Mouse (Mus musculus): ENCODE results near the gene Lgmn. TPM values are rescaled to one million over a fixed set of nuclear protein-coding genes. Genes with fewer than 3 reads are reported as not detected.

Lgmn gene
- polyA plus RNA-seq, 1 experiment from 2014 or later = 95.4 TPM

GRCm38 (mm10) chr12:102416391-102416837 is 23.2 kb downstream of the Lgmn start:
- Histone ChIP-seq H3K27ac (ENCODE audit: low read depth, low read length) (no peak overlapping the region; the same call in 1 of the 2 replicates), H3K9me3 (ENCODE audit: control insufficient read depth, low read length) (no peaks in the 10 kb centered on the region), H3K4me2 (replicated peaks; ENCODE audit: low read depth, low read length) (no peak overlapping the region), H3K4me1 (ENCODE audit: control insufficient read depth, insufficient read depth, low read length) (no peaks in the 10 kb centered on the region; the same call in 1 of the 2 replicates), H3K27me3 (ENCODE audit: control insufficient read depth, insufficient read depth, low read length) (no peaks in the 10 kb centered on the region), H3K36me3 (ENCODE audit: control insufficient read depth, insufficient read depth, low read length) (no peaks in the 10 kb centered on the region), H3K4me3 (ENCODE audit: low read length) (no peak overlapping the region), H3K9ac (ENCODE audit: low read depth, low read length) (no peak overlapping the region)
- peak; percentile 77; the same call in 1 of the 2 replicates for ATAC-seq (ENCODE audit: low FRiP score, low TSS enrichment)
- whole genome bisulfite sequencing = 34% methylated on average over 7 of the region's 7 CpGs

- H3K27me3 ChIP-seq (ENCODE audit: control insufficient read depth, insufficient read depth, low read length) = no peaks in the 10 kb centered on the region
- H3K36me3 ChIP-seq (ENCODE audit: control insufficient read depth, insufficient read depth, low read length) = no peaks in the 10 kb centered on the region
- WGBS = 89% methylated on average over 6 of the region's 6 CpGs
- H3K27ac ChIP-seq (ENCODE audit: low read depth, low read length) = no peak overlapping the region
- no peak overlapping the region for H3K4me3 ChIP-seq (ENCODE audit: low read length)
- no peaks in the 10 kb centered on the region; the same call in 1 of the 2 replicates for H3K4me1 ChIP-seq (ENCODE audit: control insufficient read depth, insufficient read depth, low read length)
- H3K9ac ChIP-seq (ENCODE audit: low read depth, low read length) = no peak overlapping the region
- no peak overlapping the region for H3K4me2 ChIP-seq (replicated peaks; ENCODE audit: low read depth, low read length)
- ATAC-seq (ENCODE audit: low FRiP score, low TSS enrichment) = no peak
- H3K9me3 ChIP-seq (ENCODE audit: control insufficient read depth, low read length) = no peaks in the 10 kb centered on the region
Measured at GRCm38 (mm10) chr12:102414686-102415085, 24.9 kb downstream of the Lgmn start.

GRCm38 (mm10) chr12:102413171-102413570 is 26.4 kb downstream of the Lgmn start:
- Histone ChIP-seq H3K27me3 (ENCODE audit: control insufficient read depth, insufficient read depth, low read length) (no peaks in the 10 kb centered on the region), H3K4me2 (replicated peaks; ENCODE audit: low read depth, low read length) (no peak overlapping the region), H3K9me3 (ENCODE audit: control insufficient read depth, low read length) (no peaks in the 10 kb centered on the region), H3K4me1 (ENCODE audit: control insufficient read depth, insufficient read depth, low read length) (no peaks in the 10 kb centered on the region; the same call in 1 of the 2 replicates), H3K36me3 (ENCODE audit: control insufficient read depth, insufficient read depth, low read length) (no peaks in the 10 kb centered on the region), H3K9ac (ENCODE audit: low read depth, low read length) (no peak overlapping the region), H3K27ac (ENCODE audit: low read depth, low read length) (no peak overlapping the region), H3K4me3 (ENCODE audit: low read length) (no peak overlapping the region)
- 91% methylated on average over 13 of the region's 13 CpGs for WGBS
- ATAC-seq (ENCODE audit: low FRiP score, low TSS enrichment) = no peak

GRCm38 (mm10) chr12:102398588-102398987 is 41.0 kb downstream of the Lgmn start:
- H3K27ac ChIP-seq (ENCODE audit: low read depth, low read length) = no peak overlapping the region
- 0 out of 2 replicates have a peak, but pooled peaks cover 3% of the 10 kb centered on the region for H3K4me1 ChIP-seq (ENCODE audit: control insufficient read depth, insufficient read depth, low read length)
- no peaks in the 10 kb centered on the region for H3K9me3 ChIP-seq (ENCODE audit: control insufficient read depth, low read length)
- H3K4me3 ChIP-seq (ENCODE audit: low read length) = no peak overlapping the region
- peaks cover 27% of the 10 kb centered on the region; the same call in 1 of the 2 replicates for H3K36me3 ChIP-seq (ENCODE audit: control insufficient read depth, insufficient read depth, low read length)
- no peak overlapping the region for H3K9ac ChIP-seq (ENCODE audit: low read depth, low read length)
- WGBS = 90% methylated on average over 4 of the region's 4 CpGs
- ATAC-seq (ENCODE audit: low FRiP score, low TSS enrichment) = no peak
- no peaks in the 10 kb centered on the region for H3K27me3 ChIP-seq (ENCODE audit: control insufficient read depth, insufficient read depth, low read length)
- H3K4me2 ChIP-seq (replicated peaks; ENCODE audit: low read depth, low read length) = no peak overlapping the region

- 58% methylated on average over 19 of the region's 19 CpGs for WGBS
- Histone ChIP-seq H3K36me3 (ENCODE audit: control insufficient read depth, insufficient read depth, low read length) (peaks cover 16% of the 10 kb centered on the region; the same call in 1 of the 2 replicates), H3K4me1 (ENCODE audit: control insufficient read depth, insufficient read depth, low read length) (0 out of 2 replicates have a peak, but pooled peaks cover 3% of the 10 kb centered on the region), H3K9ac (ENCODE audit: low read depth, low read length) (no peak overlapping the region), H3K9me3 (ENCODE audit: control insufficient read depth, low read length) (no peaks in the 10 kb centered on the region), H3K4me3 (ENCODE audit: low read length) (no peak overlapping the region), H3K4me2 (replicated peaks; ENCODE audit: low read depth, low read length) (no peak overlapping the region), H3K27me3 (ENCODE audit: control insufficient read depth, insufficient read depth, low read length) (no peaks in the 10 kb centered on the region), H3K27ac (ENCODE audit: low read depth, low read length) (no peak overlapping the region)
- ATAC-seq (ENCODE audit: low FRiP score, low TSS enrichment) = no peak
Measured at GRCm38 (mm10) chr12:102395998-102396991, 43.3 kb downstream of the Lgmn start.

- Histone ChIP-seq H3K4me1 (ENCODE audit: control insufficient read depth, insufficient read depth, low read length) (0 out of 2 replicates have a peak, but pooled peaks cover 3% of the 10 kb centered on the region), H3K9ac (ENCODE audit: low read depth, low read length) (no peak overlapping the region), H3K4me2 (replicated peaks; ENCODE audit: low read depth, low read length) (no peak overlapping the region), H3K9me3 (ENCODE audit: control insufficient read depth, low read length) (no peaks in the 10 kb centered on the region), H3K27me3 (ENCODE audit: control insufficient read depth, insufficient read depth, low read length) (no peaks in the 10 kb centered on the region), H3K27ac (ENCODE audit: low read depth, low read length) (no peak overlapping the region), H3K36me3 (ENCODE audit: control insufficient read depth, insufficient read depth, low read length) (peaks cover 16% of the 10 kb centered on the region; the same call in 1 of the 2 replicates), H3K4me3 (ENCODE audit: low read length) (no peak overlapping the region)
- 83% methylated on average over 9 of the region's 9 CpGs for whole genome bisulfite sequencing
- ATAC-seq (ENCODE audit: low FRiP score, low TSS enrichment) = no peak
Measured at GRCm38 (mm10) chr12:102395537-102395936, 44.1 kb downstream of the Lgmn start.

- H3K9me3 ChIP-seq (ENCODE audit: control insufficient read depth, low read length) = no peaks in the 10 kb centered on the region
- no peak for ATAC-seq (ENCODE audit: low FRiP score, low TSS enrichment)
- H3K4me2 ChIP-seq (replicated peaks; ENCODE audit: low read depth, low read length) = no peak overlapping the region
- no peaks in the 10 kb centered on the region for H3K27me3 ChIP-seq (ENCODE audit: control insufficient read depth, insufficient read depth, low read length)
- H3K4me3 ChIP-seq (ENCODE audit: low read length) = no peak overlapping the region
- H3K36me3 ChIP-seq (ENCODE audit: control insufficient read depth, insufficient read depth, low read length) = peaks cover 18% of the 10 kb centered on the region; the same call in 1 of the 2 replicates
- H3K9ac ChIP-seq (ENCODE audit: low read depth, low read length) = no peak overlapping the region
- H3K4me1 ChIP-seq (ENCODE audit: control insufficient read depth, insufficient read depth, low read length) = 0 out of 2 replicates have a peak, but pooled peaks cover 3% of the 10 kb centered on the region
- H3K27ac ChIP-seq (ENCODE audit: low read depth, low read length) = no peak overlapping the region
- 88% methylated on average over 7 of the region's 7 CpGs for WGBS
Measured at GRCm38 (mm10) chr12:102394496-102394895, 45.1 kb downstream of the Lgmn start.

- H3K27me3 ChIP-seq (ENCODE audit: control insufficient read depth, insufficient read depth, low read length) = no peaks in the 10 kb centered on the region
Measured at GRCm38 (mm10) chr12:102391982-102392381, 47.6 kb downstream of the Lgmn start.

GRCm38 (mm10) chr12:102391109-102391508 is 48.5 kb downstream of the Lgmn start:
- Histone ChIP-seq H3K36me3 (ENCODE audit: control insufficient read depth, insufficient read depth, low read length) (peaks cover 24% of the 10 kb centered on the region; the same call in 1 of the 2 replicates), H3K9ac (ENCODE audit: low read depth, low read length) (no peak overlapping the region), H3K4me2 (replicated peaks; ENCODE audit: low read depth, low read length) (no peak overlapping the region), H3K4me3 (ENCODE audit: low read length) (no peak overlapping the region), H3K9me3 (ENCODE audit: control insufficient read depth, low read length) (no peaks in the 10 kb centered on the region), H3K27ac (ENCODE audit: low read depth, low read length) (no peak overlapping the region), H3K4me1 (ENCODE audit: control insufficient read depth, insufficient read depth, low read length) (0 out of 2 replicates have a peak, but pooled peaks cover under 1% of the 10 kb centered on the region), H3K27me3 (ENCODE audit: control insufficient read depth, insufficient read depth, low read length) (no peaks in the 10 kb centered on the region)
- no peak for ATAC-seq (ENCODE audit: low FRiP score, low TSS enrichment)
- WGBS = 89% methylated on average over 2 of the region's 2 CpGs

More at GRCm38 (mm10) chr12:102391982-102392381, 47.6 kb downstream of the Lgmn start:
- H3K9me3 ChIP-seq (ENCODE audit: control insufficient read depth, low read length) = no peaks in the 10 kb centered on the region
- H3K4me3 ChIP-seq (ENCODE audit: low read length) = no peak overlapping the region
- 0 out of 2 replicates have a peak, but pooled peaks cover 3% of the 10 kb centered on the region for H3K4me1 ChIP-seq (ENCODE audit: control insufficient read depth, insufficient read depth, low read length)
- ATAC-seq (ENCODE audit: low FRiP score, low TSS enrichment) = no peak
- no peak overlapping the region for H3K9ac ChIP-seq (ENCODE audit: low read depth, low read length)
- no peak overlapping the region for H3K27ac ChIP-seq (ENCODE audit: low read depth, low read length)
- peaks cover 24% of the 10 kb centered on the region; the same call in 1 of the 2 replicates for H3K36me3 ChIP-seq (ENCODE audit: control insufficient read depth, insufficient read depth, low read length)
- 66% methylated on average over 4 of the region's 4 CpGs for WGBS
- no peak overlapping the region for H3K4me2 ChIP-seq (replicated peaks; ENCODE audit: low read depth, low read length)

All from kidney, embryonic 14.5 days (tissue).